Mouse (Mus musculus): Measurements from ENCODE around the gene Fthl17b.
"Not testable (repeated sequence)": the region's sequence is repeated elsewhere in the genome, so short reads cannot be mapped to it uniquely, and the experiment has no call there.

The Fthl17b gene

DNA sequence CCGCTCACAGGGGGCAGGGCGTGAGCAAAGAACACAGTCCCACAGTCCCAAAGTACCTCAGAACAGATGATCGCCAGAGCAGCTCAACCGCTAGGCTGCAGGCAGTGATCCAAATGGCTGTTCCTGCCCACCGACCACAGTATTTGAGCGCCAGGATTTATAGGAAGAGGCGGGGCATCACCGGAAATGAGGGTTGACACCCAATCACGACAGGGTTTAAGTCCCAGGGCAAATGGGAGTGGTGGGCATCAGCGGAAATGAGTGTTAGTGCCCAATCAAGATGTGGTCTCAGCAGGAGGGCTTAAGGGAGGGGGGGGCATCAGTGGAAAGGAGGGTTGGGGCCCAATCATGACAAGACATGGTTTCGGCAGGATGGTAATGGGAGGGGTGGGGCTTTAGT lies at the start of gene Fthl17b:
TSS of gene Fthl17b (minus strand) at position 101 of the 400 bp plus-strand sequence.
- DNase-seq (ENCODE audit: low spot score), result not testable (repeated sequence)

DNA sequence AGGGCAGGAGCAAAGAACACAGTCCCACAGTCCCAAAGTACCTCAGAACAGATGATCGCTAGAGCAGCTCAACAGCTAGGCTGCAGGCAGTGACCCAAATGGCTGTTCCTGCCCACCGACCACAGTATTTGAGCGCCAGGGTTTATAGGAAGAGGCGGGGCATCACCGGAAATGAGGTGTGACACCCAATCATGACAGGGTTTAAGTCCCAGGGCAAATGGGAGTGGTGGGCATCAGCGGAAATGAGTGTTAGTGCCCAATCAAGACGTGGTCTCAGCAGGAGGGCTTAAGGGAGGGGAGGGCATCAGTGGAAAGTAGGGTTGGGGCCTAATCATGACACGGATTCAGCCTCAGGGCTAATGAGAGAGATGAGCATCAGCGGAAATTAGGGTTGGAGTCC lies 23.9 kb upstream of the Fthl17b start, which contains the start of gene Fthl17d:
TSS of gene Fthl17d (minus strand) at position 101 of the 400 bp plus-strand sequence.
- not testable (repeated sequence) for DNase-seq (ENCODE audit: low spot score)

DNA sequence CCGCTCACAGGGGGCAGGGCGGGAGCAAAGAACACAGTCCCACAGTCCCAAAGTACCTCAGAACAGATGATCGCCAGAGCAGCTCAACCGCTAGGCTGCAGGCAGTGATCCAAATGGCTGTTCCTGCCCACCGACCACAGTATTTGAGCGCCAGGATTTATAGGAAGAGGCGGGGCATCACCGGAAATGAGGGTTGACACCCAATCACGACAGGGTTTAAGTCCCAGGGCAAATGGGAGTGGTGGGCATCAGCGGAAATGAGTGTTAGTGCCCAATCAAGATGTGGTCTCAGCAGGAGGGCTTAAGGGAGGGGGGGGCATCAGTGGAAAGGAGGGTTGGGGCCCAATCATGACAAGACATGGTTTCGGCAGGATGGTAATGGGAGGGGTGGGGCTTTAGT lies 13.7 kb upstream of the Fthl17b start, which contains the start of gene Fthl17c:
TSS of gene Fthl17c (minus strand) at position 101 of the 400 bp plus-strand sequence.
- DNase-seq (ENCODE audit: low spot score), result not testable (repeated sequence)

DNA sequence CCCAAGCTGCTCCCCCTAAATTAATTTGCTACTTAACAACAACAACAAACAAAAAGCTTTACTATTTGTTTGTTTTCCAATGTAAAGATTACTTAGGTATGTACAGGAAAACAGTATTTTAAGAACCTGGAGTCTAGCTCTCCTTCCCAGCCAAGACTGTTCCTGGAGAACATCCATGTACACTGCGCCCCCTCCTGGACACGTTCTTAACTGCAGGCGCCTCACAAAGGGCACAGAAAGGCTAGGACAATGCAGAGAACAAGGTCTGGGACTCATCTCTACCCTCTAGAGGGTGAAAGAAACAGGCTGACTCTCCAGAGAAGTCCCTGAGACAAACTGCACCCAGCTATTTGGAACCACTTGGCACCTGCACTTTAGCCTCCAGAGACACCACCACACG lies 1.8 kb upstream of the Fthl17b start:
- DNase-seq (ENCODE audit: low spot score), result not testable (repeated sequence)

DNA sequence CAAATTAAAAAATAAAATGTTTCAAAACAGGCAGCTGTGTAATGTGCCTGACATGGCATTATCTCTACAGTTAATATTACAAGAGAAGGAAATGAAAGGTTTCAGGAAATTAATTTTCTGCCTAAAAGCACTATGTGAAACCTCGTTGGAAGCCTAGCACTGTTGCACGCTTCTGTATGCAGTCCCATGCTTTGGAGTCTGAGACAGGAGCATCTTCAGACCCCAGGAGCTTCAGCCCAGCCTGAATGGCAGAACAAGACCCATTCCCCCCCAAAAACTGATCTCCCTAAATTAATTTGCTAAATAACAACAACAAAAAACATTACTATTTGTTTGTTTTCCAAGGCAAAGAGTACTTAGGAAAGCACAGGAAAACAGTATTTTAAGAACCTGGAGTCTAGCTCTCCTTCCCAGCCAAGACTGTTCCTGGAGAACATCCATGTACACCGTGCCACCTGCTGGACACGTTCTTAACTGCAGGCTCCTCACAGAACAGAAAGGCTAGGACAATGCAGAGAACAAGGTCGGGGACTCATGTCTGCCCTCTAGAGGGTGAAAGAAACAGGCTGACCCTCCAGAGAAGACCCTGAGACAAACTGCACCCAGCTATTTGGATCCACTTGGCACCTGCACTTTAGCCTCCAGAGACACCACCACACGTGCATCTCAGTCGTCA lies 14.5 kb downstream of the Fthl17b start:
- peak; percentile 87 for DNase-seq (ENCODE audit: low spot score)

DNA sequence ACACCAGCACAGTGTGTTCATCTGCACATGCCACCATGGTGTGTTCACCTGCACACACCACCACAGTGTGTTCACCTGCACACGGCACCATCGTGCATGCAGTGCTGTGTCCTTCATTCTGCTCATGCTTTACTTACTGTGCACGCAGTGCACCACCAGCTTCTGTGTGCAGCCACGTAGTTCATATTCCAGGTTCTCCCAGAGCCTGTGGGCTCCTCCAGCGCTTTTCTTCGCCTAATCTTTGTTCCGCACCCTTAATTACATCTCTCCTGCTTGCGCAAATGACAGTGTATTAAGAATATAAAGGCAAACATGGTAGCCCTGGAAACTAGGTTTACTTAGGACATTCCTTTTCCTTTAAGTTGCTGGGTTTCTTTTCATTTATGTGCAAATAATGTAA lies 18.7 kb downstream of the Fthl17b start:
- DNase-seq (ENCODE audit: low spot score), result no peak

DNA sequence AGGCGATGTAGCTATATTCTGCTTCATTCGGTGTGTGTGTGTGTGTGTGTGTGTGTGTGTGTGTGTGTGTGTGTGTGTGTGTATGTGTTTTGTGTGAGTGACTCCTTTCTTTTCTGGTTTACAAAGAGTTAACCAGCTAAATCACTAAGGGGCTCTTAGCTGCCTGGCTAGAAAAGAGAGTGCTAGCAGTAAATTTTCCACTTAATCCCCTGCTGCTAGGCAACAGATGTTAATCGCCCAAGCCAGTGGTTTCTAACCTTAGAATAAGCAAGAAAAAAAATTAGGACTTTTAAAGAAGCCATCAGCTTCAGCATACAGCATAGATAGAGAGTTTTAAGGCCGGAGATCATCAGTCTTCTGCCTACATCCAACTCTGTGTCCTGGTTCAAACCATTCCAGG lies 35.5 kb downstream of the Fthl17b start:
- DNase-seq (ENCODE audit: low spot score), result peak; percentile 8

DNA sequence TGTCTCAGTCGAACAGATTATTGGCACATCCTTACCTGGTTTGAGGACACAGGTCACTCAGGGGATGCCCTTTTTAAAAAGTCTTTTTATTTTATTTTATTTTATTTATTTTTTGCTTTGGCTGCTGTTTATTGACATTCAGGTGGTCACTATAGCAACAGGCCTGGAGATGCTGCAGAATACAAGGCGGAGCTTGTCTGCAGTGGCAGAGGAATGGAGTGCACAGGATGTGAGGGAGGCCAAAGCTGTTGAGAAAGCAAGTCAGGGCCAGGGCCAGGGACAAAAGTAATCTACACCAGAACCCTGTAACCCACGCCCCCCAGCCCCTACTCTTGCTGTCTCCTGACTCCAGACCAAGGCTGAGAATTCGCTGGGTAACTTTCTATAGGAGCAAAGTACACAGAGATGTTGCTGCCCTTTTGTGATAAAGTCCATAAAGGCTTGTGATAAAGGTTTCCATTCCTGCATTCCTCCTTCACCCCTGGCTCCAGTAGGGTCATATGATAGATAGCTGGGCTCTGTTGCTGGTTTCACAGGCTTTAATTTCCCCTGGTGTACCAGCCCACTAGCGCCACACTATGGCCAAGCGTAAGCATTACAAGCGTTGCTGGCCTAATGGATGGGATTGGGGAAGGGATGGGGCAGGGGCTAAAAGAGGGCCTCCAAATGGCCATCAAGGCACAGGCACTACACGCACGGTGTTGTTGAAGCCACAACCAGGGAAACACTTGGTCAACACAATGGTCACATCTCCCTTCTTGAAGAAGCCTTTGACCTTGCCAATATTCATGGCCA lies 40.8 kb downstream of the Fthl17b start:
- DNase-seq (ENCODE audit: low spot score), result peak; percentile 6

DNA sequence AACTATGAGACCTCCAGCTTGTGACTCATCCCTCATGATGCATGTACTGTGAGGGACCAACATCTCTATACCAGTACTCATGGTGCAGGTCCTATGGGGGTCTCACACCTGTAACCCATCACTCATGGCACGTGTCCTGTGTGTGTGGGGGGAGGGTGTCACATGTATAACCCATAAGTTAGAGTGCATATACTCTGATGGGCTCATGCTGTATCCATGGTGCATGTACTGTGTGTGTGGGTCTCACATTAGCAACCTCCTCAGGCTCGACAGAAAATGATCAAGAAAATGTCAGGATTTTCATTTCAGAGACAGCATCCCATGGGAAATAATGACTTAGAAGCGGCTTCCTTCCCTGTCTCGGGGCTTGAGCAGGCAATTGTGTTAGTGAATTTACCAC lies 41.7 kb downstream of the Fthl17b start:
- DNase-seq (ENCODE audit: low spot score), result no peak

Data from retina, embryonic 14.5 days (tissue).